Mouse (Mus musculus) heart, postnatal 0 days (tissue): ENCODE results near the gene Rims1.

ENCODE experiments used
- CTCF ChIP-seq: IDR thresholded peaks from 2 replicates; pipeline ENCODE4 v1.5.1; 2016; ENCODE audit warnings: antibody characterized with exemption, control low read depth, low read depth
- EP300 ChIP-seq: IDR thresholded peaks from 2 replicates; pipeline ENCODE4 v1.6.1; 2016; ENCODE audit warnings: antibody characterized with exemption, low read depth

GRCm38 (mm10) chr1:22512421-22512820 is 293.4 kb downstream of the Rims1 start:
- TF ChIP-seq EP300 (no peak), CTCF (no peak)
